Mouse (Mus musculus) hindbrain, embryonic 12.5 days (tissue): ENCODE measurements around the gene Plch2. TPM values are rescaled to one million over a fixed set of nuclear protein-coding genes. Genes with fewer than 3 reads are reported as not detected.

Experiments
- ATAC-seq: fragments of 200-750 bp; cut with Nextera tagmentation; 2 replicates; pipeline ENCODE4 v1.8.0; 2017; ENCODE audit warnings: moderate TSS enrichment; ENCODE audit not compliant: low FRiP score
- H3K27ac ChIP-seq: fragments of 300-500 bp; sonication (generic); 2 replicates; pipeline ENCODE4 v1.5.1; 2016; ENCODE audit warnings: mild to moderate bottlenecking
- H3K27me3 ChIP-seq: fragments of 300-500 bp; sonication (generic); 2 replicates; pipeline ENCODE4 v1.6.1; 2016; ENCODE audit warnings: mild to moderate bottlenecking
- H3K36me3 ChIP-seq: fragments of 300-500 bp; sonication (generic); 2 replicates; pipeline ENCODE4 v1.6.1; 2016; ENCODE audit warnings: mild to moderate bottlenecking
- H3K4me1 ChIP-seq: fragments of 300-500 bp; sonication (generic); 2 replicates; pipeline ENCODE4 v1.6.1; 2016
- H3K4me2 ChIP-seq: fragments of 300-500 bp; sonication (generic); replicated peaks from 2 replicates; pipeline ENCODE4 v1.6.1; 2016; ENCODE audit warnings: mild to moderate bottlenecking
- H3K4me3 ChIP-seq: fragments of 300-500 bp; sonication (generic); 2 replicates; pipeline ENCODE4 v1.5.1; 2016; ENCODE audit warnings: mild to moderate bottlenecking
- H3K9ac ChIP-seq: fragments of 300-500 bp; sonication (generic); 2 replicates; pipeline ENCODE4 v1.6.1; 2016; ENCODE audit warnings: mild to moderate bottlenecking, moderate library complexity
- H3K9me3 ChIP-seq: fragments of 300-500 bp; sonication (generic); replicated peaks from 2 replicates; pipeline ENCODE4 v1.6.1; 2016; ENCODE audit warnings: mild to moderate bottlenecking
- WGBS: fragments of 180-500 bp; shearing (Covaris S2); methylation state at CpG from one replicate; pipeline ENCODE4 v1.1.7; 2016; 5-methylcytosine and 5-hydroxymethylcytosine counted together
- polyA plus RNA-seq: library from polyadenylated mRNA; unstranded; fragments of >200 nt; fragmentation: Nextera tagmentation; extraction: Ambion mirVana; gene quantifications from 2 replicates; pipeline ENCODE4 v1.2.1, GENCODE M21; 2016

Gene Plch2
- polyA plus RNA-seq, 1 experiment from 2014 or later, result 5.5 TPM

GRCm38 (mm10) chr4:154960690-154961225, 95.8 kb downstream of the Plch2 start, which contains the start of gene Hes5:
Hes5 (plus strand) TSS chr4:154960923.
- Histone ChIP-seq H3K4me3 (peak within 1 kb of the TSS; percentile 79), H3K9me3 (no peaks in the 10 kb centered on the region), H3K9ac (peak within 1 kb of the TSS; percentile 92), H3K27me3 (peaks cover 58% of the 10 kb centered on the region), H3K4me1 (peaks cover 83% of the 10 kb centered on the region), H3K27ac (peak within 1 kb of the TSS; percentile 97), H3K36me3 (no peaks in the 10 kb centered on the region), H3K4me2 (peak within 1 kb of the TSS; percentile 85)
- peak; percentile 71 for ATAC-seq
- WGBS, result under 1% methylated on average over 60 of the region's 65 CpGs

DNA sequence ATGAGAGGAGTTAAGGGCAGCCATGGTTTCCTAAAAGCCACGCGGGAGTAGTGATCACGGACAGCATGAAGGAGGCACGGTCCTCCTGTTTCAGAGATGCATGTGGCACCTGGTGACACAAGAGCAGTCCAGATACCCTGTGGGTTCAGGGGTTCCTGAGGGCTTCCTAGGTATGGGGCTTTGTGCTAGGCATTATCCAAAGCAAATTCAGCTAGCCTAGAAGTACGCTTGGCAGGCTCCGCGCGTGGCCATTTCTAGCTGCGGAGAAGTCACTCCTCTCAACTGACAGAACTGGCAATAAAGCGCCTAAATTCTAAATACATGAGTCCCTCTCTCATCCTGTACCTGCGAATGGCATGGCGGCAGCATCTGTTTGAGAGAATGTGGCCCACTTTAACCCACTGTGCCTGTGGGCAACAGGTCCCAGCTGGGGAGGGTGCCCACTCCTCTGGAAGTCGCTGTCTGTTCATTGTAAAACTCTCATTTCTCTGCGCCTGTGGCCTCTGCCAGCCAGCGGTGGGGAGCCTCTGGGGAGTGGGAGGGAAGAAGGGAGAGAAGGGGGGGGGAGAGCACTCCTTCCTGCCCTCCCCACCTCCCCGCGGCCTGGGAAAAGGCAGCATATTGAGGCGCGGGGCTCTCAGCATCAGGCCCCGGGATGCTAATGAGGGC, 96.4 kb downstream of the Plch2 start:
- peak overlapping the region; percentile 97 for H3K27ac ChIP-seq
- no peak for ATAC-seq
- peak overlapping the region; percentile 92; the same call in 1 of the 2 replicates for H3K9ac ChIP-seq
- WGBS, result 13% methylated on average over 15 of the region's 20 CpGs
- no peaks in the 10 kb centered on the region for H3K36me3 ChIP-seq
- H3K4me2 ChIP-seq, result peak overlapping the region; percentile 85
- H3K4me1 ChIP-seq, result peaks cover 79% of the 10 kb centered on the region
- no peaks in the 10 kb centered on the region for H3K9me3 ChIP-seq
- H3K4me3 ChIP-seq, result peak overlapping the region; percentile 79
- H3K27me3 ChIP-seq, result peaks cover 63% of the 10 kb centered on the region

DNA sequence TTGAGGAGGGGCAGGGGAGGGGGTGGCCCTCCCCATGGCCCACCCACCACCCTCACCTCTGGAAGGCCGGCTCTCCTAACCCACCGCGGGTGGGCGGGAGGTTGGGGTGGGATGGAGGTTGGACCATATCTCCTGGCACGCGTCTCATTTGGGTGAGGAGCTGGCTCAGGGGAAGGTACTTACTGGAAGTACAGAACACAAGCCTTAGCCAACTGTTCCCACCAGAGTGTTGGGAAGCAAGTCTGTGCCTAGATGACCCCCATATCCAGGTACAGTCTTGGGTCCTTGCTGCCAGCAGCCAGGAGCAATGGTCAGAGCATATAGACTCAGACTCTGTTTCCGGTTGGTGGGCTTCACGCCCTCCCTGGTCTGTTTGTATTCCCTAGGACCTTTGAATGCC, 98.0 kb downstream of the Plch2 start:
- no peak for ATAC-seq
- H3K27me3 ChIP-seq, result peaks cover 75% of the 10 kb centered on the region
- WGBS, result 5% methylated on average over 8 of the region's 8 CpGs
- peaks cover 76% of the 10 kb centered on the region for H3K4me1 ChIP-seq
- no peaks in the 10 kb centered on the region for H3K36me3 ChIP-seq
- peak overlapping the region; percentile 47 for H3K4me2 ChIP-seq
- H3K9ac ChIP-seq, result peak overlapping the region; percentile 27; the same call in 1 of the 2 replicates
- no peaks in the 10 kb centered on the region for H3K9me3 ChIP-seq
- no peak overlapping the region for H3K4me3 ChIP-seq
- H3K27ac ChIP-seq, result peak overlapping the region; percentile 72

- Histone ChIP-seq H3K4me1 (peaks cover 76% of the 10 kb centered on the region), H3K4me2 (peak overlapping the region; percentile 47), H3K27ac (peak overlapping the region; percentile 72), H3K27me3 (peaks cover 75% of the 10 kb centered on the region), H3K36me3 (no peaks in the 10 kb centered on the region), H3K9me3 (no peaks in the 10 kb centered on the region), H3K9ac (no peak overlapping the region), H3K4me3 (peak overlapping the region; percentile 4; the same call in 1 of the 2 replicates)
- WGBS, result under 1% methylated on average over 15 of the region's 15 CpGs
- peak; percentile 49 for ATAC-seq
These were observed 98.4 kb downstream of the Plch2 start for GRCm38 (mm10) chr4:154958171-154958570.

DNA sequence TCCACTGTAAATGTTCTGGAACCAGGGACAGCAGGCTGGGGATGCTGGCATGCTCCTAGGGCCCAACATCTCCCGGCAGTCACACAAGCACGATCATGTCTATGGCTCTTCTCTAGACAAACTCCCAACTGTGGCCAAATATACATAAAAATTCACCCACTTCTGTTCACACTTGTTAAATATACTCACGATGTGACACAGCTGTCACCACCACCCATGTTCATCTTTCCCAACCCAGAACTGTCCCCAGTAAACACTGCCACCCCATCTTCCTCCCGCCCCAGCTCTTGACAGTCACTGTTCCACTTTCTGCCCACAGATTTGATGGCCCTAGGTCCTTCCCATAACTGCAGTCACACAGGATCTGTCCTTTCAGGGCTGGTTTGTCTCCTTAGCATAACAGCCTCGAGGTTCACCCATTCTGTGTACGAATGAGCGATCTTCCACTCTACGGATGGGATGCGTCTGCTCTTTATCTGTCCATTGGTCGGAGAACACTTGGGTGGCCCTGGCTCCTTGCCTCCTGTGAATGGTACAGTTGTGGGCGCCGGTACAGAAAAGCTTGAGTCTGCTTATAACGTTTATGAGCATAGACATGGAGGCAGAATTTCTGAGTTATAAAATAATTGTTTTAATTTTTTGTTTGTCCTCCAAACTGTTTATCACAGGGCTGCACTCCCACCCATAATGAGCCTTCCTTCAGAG, 99.1 kb downstream of the Plch2 start:
- Histone ChIP-seq H3K27ac (peak overlapping the region; percentile 72; the same call in 1 of the 2 replicates), H3K9me3 (no peaks in the 10 kb centered on the region), H3K27me3 (peaks cover 74% of the 10 kb centered on the region), H3K4me3 (no peak overlapping the region), H3K36me3 (no peaks in the 10 kb centered on the region), H3K9ac (no peak overlapping the region), H3K4me1 (peaks cover 76% of the 10 kb centered on the region), H3K4me2 (peak overlapping the region; percentile 47)
- ATAC-seq, result no peak
- WGBS, result 35% methylated on average over 13 of the region's 13 CpGs

- 16% methylated on average over 9 of the region's 9 CpGs for WGBS
- Histone ChIP-seq H3K27me3 (peaks cover 75% of the 10 kb centered on the region), H3K9me3 (no peaks in the 10 kb centered on the region)
These were observed 100.0 kb downstream of the Plch2 start for GRCm38 (mm10) chr4:154956604-154957003.

DNA sequence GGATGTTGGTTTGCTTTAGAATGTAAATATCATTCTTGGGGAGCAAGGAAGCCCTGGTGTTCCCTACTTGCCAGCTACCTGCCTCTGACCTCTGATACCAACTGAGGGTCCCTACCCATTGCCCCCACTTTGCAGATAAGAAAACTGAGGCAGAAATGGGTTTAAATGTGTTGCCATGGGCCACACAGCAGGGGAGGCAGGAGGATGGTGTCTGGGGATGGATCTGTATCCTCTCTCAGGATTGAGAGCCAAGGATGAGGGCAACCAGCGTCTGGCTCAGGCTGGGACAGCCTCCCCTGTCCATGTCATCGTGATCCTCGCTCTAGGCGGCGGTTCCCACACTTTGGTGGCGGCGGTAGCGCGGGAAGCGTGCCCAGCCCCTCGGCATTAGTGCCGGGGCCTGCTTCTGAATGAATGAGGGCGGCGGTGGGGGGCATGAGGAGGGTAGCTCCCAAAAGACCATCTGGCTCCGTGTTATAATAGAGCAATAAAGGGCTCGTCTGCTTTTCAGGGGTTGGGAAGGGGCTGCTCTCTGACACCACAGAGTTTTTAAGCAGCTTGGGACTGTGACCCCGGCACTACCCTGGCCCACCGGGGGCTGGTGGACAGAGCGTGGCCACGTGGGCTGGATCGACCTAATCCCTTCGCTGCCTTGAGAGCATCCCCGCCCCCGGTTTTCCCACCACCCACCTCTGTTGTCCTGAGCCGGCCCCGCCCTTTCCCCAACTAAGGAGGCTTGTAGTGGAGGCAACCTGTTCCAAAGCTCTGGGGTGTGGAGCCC, 103.9 kb downstream of the Plch2 start:
- no peaks in the 10 kb centered on the region for H3K9me3 ChIP-seq
- WGBS, result 2% methylated on average over 26 of the region's 26 CpGs
- H3K9ac ChIP-seq, result no peak overlapping the region
- peaks cover 72% of the 10 kb centered on the region for H3K27me3 ChIP-seq
- H3K4me1 ChIP-seq, result peaks cover 53% of the 10 kb centered on the region
- no peak overlapping the region for H3K4me3 ChIP-seq
- peak; percentile 73 for ATAC-seq
- peak overlapping the region; percentile 26 for H3K4me2 ChIP-seq
- peak overlapping the region; percentile 57; the same call in 1 of the 2 replicates for H3K27ac ChIP-seq
- H3K36me3 ChIP-seq, result no peaks in the 10 kb centered on the region

More at GRCm38 (mm10) chr4:154956604-154957003, 100.0 kb downstream of the Plch2 start:
- peaks cover 71% of the 10 kb centered on the region for H3K4me1 ChIP-seq
- H3K36me3 ChIP-seq, result no peaks in the 10 kb centered on the region
- no peak overlapping the region for H3K4me2 ChIP-seq
- 0 out of 2 replicates have a peak overlapping the region, but pooled peaks have one; percentile 17 for H3K27ac ChIP-seq
- no peak for ATAC-seq
- H3K4me3 ChIP-seq, result no peak overlapping the region
- H3K9ac ChIP-seq, result no peak overlapping the region

DNA sequence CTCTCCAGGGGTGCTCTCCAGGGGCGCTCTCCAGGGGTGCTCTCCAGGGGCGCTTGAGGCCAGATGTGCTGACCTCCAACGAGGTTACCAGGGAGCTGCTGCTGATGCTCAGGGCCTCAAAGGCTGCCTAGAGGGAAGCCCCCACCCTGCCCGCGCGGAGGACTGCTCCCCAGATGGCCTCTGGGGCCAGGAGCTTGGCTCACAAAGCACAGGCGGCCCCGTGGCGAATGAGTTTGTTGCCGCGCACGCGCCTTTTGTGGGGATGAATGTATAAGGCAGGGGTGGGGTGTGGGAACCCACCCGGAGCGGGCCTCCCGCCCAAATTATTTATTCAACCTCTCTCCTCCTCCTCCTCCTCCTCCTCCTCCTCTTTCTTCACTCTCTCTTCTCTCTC, 107.0 kb downstream of the Plch2 start:
- no peaks in the 10 kb centered on the region for H3K36me3 ChIP-seq
- no peaks in the 10 kb centered on the region for H3K9me3 ChIP-seq
- peaks cover 61% of the 10 kb centered on the region for H3K4me1 ChIP-seq
- no peak overlapping the region for H3K9ac ChIP-seq
- 7% methylated on average over 15 of the region's 16 CpGs for WGBS
- no peak overlapping the region; the same call in 1 of the 2 replicates for H3K4me3 ChIP-seq
- peak overlapping the region; percentile 82 for H3K27ac ChIP-seq
- peaks cover 50% of the 10 kb centered on the region for H3K27me3 ChIP-seq
- peak; percentile 5 for ATAC-seq
- H3K4me2 ChIP-seq, result peak overlapping the region; percentile 17

DNA sequence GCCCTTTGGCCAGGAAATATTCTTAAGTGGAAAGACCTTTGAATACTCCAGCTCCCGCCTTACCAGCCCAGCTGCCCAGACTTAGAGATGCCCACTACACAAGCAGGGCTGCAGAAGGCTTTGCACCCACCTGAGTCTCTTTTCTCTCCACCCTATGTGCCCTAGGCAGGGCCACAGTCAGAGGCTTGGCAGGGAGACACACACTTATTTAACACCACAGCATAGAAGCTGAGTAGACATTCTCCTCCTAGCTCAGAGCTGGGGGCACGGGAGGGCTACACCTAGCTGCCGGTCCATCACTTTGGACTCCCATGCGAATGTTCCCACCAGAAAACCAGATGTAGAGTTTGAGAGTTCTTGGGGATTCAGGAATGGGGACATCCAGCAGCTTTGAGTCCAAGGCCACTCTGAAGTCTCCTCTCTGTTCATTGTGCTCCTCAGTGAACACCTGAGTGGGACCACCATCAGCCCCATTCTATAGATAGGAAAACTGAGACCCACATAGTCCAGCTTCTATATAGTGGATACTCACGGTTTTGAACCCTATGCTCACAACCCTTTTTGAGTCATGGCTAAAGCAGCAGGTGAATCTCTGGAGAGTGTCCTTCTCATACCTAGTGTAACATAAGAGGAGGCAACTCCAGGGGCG, 107.5 kb downstream of the Plch2 start:
- Histone ChIP-seq H3K36me3 (no peaks in the 10 kb centered on the region), H3K9me3 (no peaks in the 10 kb centered on the region), H3K4me3 (no peak overlapping the region), H3K4me1 (peaks cover 61% of the 10 kb centered on the region), H3K4me2 (peak overlapping the region; percentile 26), H3K27me3 (peaks cover 45% of the 10 kb centered on the region), H3K27ac (peak overlapping the region; percentile 82), H3K9ac (no peak overlapping the region)
- no peak for ATAC-seq
- 45% methylated on average over 6 of the region's 6 CpGs for WGBS

DNA sequence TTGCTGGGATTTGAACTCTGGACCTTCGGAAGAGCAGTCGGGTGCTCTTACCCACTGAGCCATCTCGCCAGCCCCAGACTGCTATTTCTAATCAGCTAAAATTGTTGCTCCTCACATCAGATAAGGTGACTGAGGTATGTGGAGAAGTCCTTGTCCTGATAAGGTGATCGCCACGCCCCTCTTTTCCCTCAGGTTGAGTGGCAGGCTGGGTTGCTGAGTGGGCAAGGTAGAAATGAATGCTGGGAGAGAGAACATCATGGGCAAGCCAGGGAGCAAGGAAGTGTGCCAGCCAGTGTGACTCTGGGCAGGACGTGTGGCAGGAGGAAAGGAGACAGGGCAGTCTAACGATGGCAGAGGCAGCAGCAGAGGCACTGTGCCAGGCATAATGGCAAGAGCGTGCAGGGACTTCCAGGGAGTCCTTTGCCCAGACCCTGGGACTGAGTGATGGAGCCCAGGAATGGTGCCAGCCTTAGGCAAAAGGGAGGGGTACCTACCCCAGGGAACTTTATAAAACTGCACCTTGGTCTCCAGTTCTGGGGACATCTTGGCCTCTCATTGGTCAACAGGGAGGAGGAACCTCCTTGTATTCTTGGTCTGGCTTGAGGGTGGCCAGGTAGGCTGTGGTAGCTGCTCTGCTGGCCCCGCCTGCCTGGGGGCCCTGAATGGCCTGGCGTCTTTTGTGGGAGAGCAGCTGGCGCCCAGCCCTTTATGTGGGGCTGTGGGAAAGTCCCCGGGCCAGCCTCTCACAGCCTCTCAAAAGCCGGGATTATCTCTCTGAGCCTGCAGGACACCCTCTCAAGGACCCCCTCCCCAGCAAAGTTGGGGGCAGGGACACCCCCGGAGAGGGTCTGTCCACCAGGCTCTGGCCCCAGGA, 108.3 kb downstream of the Plch2 start:
- H3K27ac ChIP-seq, result peak overlapping the region; percentile 82
- no peaks in the 10 kb centered on the region for H3K36me3 ChIP-seq
- H3K27me3 ChIP-seq, result peaks cover 44% of the 10 kb centered on the region
- no peak overlapping the region for H3K9ac ChIP-seq
- ATAC-seq, result peak; percentile 63
- 41% methylated on average over 14 of the region's 14 CpGs for WGBS
- no peaks in the 10 kb centered on the region for H3K9me3 ChIP-seq
- peaks cover 60% of the 10 kb centered on the region for H3K4me1 ChIP-seq
- H3K4me3 ChIP-seq, result no peak overlapping the region
- peak overlapping the region; percentile 26; the same call in 1 of the 2 replicates for H3K4me2 ChIP-seq

- H3K4me3 ChIP-seq, result peak overlapping the region; percentile 27
- peaks cover 48% of the 10 kb centered on the region for H3K4me1 ChIP-seq
- no peaks in the 10 kb centered on the region for H3K9me3 ChIP-seq
- H3K9ac ChIP-seq, result peak overlapping the region; percentile 49; the same call in 1 of the 2 replicates
- H3K27me3 ChIP-seq, result peaks cover 27% of the 10 kb centered on the region
- ATAC-seq, result peak; percentile 69
- H3K4me2 ChIP-seq, result peak overlapping the region; percentile 57
- 1% methylated on average over 8 of the region's 8 CpGs for WGBS
- H3K27ac ChIP-seq, result peak overlapping the region; percentile 69
- H3K36me3 ChIP-seq, result no peaks in the 10 kb centered on the region
These were observed 110.3 kb downstream of the Plch2 start for GRCm38 (mm10) chr4:154946319-154946718.
